Mouse (Mus musculus) thymus, adult 2 months (tissue): ENCODE data around the gene Dedd2.

ENCODE experiments used
- CTCF ChIP-seq: fragments of 200-500 bp; IDR thresholded peaks from 2 replicates; pipeline ENCODE4 v1.5.1; 2012; ENCODE audit warnings: mild to moderate bottlenecking, control low read depth, low read length, moderate library complexity, borderline replicate concordance; ENCODE audit not compliant: control insufficient read depth, poor library complexity, insufficient read depth; ENCODE audit errors: extremely low read depth
- POLR2A ChIP-seq: fragments of 200-500 bp; IDR thresholded peaks from 2 replicates; pipeline ENCODE4 v1.6.1; 2012; ENCODE audit warnings: mild to moderate bottlenecking, low read length, control low read depth, moderate library complexity; ENCODE audit not compliant: control insufficient read depth, poor library complexity, insufficient read depth; ENCODE audit errors: extremely low read depth

DNA sequence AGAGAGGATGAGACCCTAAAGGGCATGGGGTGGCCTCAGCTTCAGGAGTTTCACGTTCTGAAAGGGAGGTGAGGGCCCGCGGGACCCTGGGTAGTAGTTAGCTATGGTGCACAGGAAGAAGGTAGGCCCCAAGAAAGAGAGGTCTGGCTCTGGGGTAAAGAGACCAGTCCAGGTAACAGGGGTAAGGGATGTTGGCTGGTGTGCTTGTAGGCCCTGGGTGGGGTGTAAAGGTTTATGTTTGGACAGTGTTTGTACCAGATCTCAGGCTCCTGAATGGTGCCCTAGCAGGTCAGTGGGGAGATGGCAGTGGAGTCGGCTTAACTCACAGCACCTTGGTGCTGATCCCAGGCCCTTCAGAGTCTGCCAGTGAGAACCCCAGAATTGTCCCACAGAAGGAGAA lies 48.6 kb upstream of the Dedd2 start:
- TF ChIP-seq POLR2A (no peak), CTCF (no peak)
